Mouse (Mus musculus) urinary bladder, postnatal 4 days (tissue): ENCODE results near the gene Zfp593.
"Not testable (repeated sequence)": the region's sequence is repeated elsewhere in the genome, so short reads cannot be mapped to it uniquely, and the experiment has no call there.

Source experiments
- DNase-seq, 2 experiments: peaks; one replicate each; pipeline ENCODE4 v3.0.0; 2021 to 2022; ENCODE audit warnings: low spot score in 2 of 2

Gene Zfp593

GRCm38 (mm10) chr4:134245148-134245843 lies at the start of gene Zfp593:
Gene Zfp593 (minus strand): TSS chr4:134245592.
- DNase-seq: peak; percentile 90 to 97

- no peak for DNase-seq
These were observed 48.3 kb upstream of the Zfp593 start for GRCm38 (mm10) chr4:134293692-134294163.

GRCm38 (mm10) chr4:134293061-134293691 lies 47.8 kb upstream of the Zfp593 start:
- DNase-seq: no peak

- peak; percentile 55 to 75 for DNase-seq
These were observed 46.7 kb upstream of the Zfp593 start for GRCm38 (mm10) chr4:134292067-134292466.

- no peak for DNase-seq
These were observed 43.2 kb upstream of the Zfp593 start for GRCm38 (mm10) chr4:134288397-134289256.

- DNase-seq: peak; percentile 69 to 74
These were observed 42.2 kb upstream of the Zfp593 start, which contains the start of gene Pdik1l for GRCm38 (mm10) chr4:134287575-134288025. Gene Pdik1l (minus strand): TSS chr4:134287895.

GRCm38 (mm10) chr4:134287168-134287564 lies 41.8 kb upstream of the Zfp593 start:
- peak; percentile 97 to 98 for DNase-seq

- no peak for DNase-seq
These were observed 41.1 kb upstream of the Zfp593 start for GRCm38 (mm10) chr4:134286226-134287167.

GRCm38 (mm10) chr4:134284942-134285341 lies 39.5 kb upstream of the Zfp593 start:
- DNase-seq: no peak

GRCm38 (mm10) chr4:134273417-134274345 lies 28.3 kb upstream of the Zfp593 start:
- peak in 1 of 2 experiments; percentile 56 for DNase-seq

GRCm38 (mm10) chr4:134272731-134273416 lies 27.5 kb upstream of the Zfp593 start:
- no peak for DNase-seq

GRCm38 (mm10) chr4:134271979-134272378 lies 26.6 kb upstream of the Zfp593 start:
- DNase-seq: no peak

GRCm38 (mm10) chr4:134269622-134270021 lies 24.2 kb upstream of the Zfp593 start:
- not testable (repeated sequence) for DNase-seq

- DNase-seq: no peak
These were observed 22.8 kb upstream of the Zfp593 start for GRCm38 (mm10) chr4:134268102-134268655.

GRCm38 (mm10) chr4:134265860-134266585 lies 20.6 kb upstream of the Zfp593 start:
- no peak for DNase-seq

- DNase-seq: peak in 1 of 2 experiments; percentile 78
These were observed 17.8 kb upstream of the Zfp593 start for GRCm38 (mm10) chr4:134263191-134263590.

GRCm38 (mm10) chr4:134258354-134258753 lies 13.0 kb upstream of the Zfp593 start:
- no peak for DNase-seq
